Mouse (Mus musculus): ENCODE measurements around the gene Nrros. TPM values are rescaled to one million over a fixed set of nuclear protein-coding genes. Genes with fewer than 3 reads are reported as not detected.

The Nrros gene
- polyA plus RNA-seq, 1 experiment from 2014 or later, result 6.7 TPM

DNA sequence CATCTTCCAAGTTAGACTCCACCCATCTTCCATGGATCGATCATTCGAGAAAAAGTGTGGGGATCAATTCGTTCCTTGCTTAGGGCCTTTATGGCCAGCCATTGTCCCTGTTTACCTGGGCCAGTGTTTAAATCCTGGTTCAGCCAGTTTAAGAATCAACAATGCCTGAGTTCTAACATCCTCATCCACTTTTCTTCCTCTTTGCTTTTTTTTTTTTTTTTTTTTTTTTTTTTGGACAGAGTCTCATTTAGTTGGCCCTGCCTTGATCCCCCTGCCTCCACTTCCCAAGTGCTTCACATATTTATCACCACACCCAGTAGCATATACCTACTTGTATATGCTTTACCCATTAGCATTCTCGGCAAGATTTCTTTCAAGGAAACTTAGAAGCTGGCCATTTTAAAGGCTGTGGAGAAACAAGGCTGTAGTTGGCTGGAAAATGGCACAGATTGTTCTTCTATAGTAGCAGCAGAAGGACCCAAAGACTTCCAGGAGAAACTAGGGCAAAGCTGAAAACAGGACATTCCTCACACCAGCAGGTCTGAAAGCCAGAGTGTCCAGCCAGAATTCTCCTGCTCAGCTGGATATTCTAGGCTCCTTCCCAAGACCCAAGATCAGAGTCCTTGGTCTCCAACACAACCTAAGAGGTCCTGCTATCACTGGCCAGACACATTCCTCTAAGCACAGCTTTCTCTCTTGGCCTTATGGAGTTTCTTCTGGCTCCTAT is 2.6 kb upstream of the Nrros start:
- ATAC-seq (replicated peaks; ENCODE audit: low FRiP score) (no peak), DNase-seq (ENCODE audit: low spot score) (peak; percentile 4)
- peaks cover 6% of the 10 kb centered on the region for H3K4me1 ChIP-seq (replicated peaks; ENCODE audit: control insufficient read depth, insufficient read depth, low read length)
- H3K4me3 ChIP-seq (ENCODE audit: low read depth, low read length), result no peak overlapping the region
- no peaks in the 10 kb centered on the region for H3K9me3 ChIP-seq (ENCODE audit: control insufficient read depth, low read length)
- no peaks in the 10 kb centered on the region for H3K27me3 ChIP-seq (ENCODE audit: control insufficient read depth, insufficient read depth, low read length)
- H3K9ac ChIP-seq (ENCODE audit: low read length), result no peak overlapping the region
- H3K4me2 ChIP-seq (ENCODE audit: low read depth, low read length, severe bottlenecking), result no peak overlapping the region
- H3K36me3 ChIP-seq (ENCODE audit: control insufficient read depth, insufficient read depth, low read length), result no peaks in the 10 kb centered on the region
- H3K27ac ChIP-seq (ENCODE audit: low read depth, low read length), result no peak overlapping the region
- 94% methylated on average over 4 of the region's 4 CpGs for WGBS

DNA sequence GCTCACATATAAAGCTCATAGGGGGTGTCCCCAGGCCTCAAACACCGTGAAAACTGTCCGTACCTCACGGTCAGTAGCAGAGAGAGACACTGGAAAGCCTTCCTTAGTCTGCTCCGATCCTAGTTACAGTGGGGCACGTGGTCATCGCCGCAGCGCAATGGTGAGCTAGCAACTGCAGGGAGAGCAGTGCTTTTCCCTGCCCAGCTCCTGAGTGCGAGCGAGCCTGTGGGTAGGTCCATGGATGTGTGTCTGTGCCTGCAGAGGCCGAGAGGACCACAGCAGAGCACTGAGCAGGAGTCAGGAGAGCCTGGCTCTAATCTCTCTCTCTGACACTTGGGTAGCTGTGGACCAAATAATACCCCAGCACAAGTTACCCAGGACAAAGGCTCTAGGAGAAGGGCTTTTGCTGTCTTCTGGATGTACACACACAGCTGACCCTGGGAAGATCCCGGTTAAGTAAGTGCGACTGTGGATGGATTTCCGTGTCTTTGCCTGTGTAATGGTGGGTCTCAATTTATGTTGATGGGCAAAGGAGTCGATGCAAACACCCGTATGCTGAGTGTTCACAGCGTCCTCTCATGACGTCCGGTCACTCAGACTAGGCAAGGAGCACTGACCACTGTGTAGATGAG is 882 bp downstream of the Nrros start:
- Histone ChIP-seq H3K4me2 (ENCODE audit: low read depth, low read length, severe bottlenecking) (peak overlapping the region; percentile 73; the same call in 1 of the 2 replicates), H3K4me3 (ENCODE audit: low read depth, low read length) (no peak overlapping the region), H3K36me3 (ENCODE audit: control insufficient read depth, insufficient read depth, low read length) (no peaks in the 10 kb centered on the region), H3K9me3 (ENCODE audit: control insufficient read depth, low read length) (no peaks in the 10 kb centered on the region), H3K27me3 (ENCODE audit: control insufficient read depth, insufficient read depth, low read length) (no peaks in the 10 kb centered on the region), H3K27ac (ENCODE audit: low read depth, low read length) (no peak overlapping the region), H3K9ac (ENCODE audit: low read length) (no peak overlapping the region; the same call in 1 of the 2 replicates), H3K4me1 (replicated peaks; ENCODE audit: control insufficient read depth, insufficient read depth, low read length) (peaks cover 6% of the 10 kb centered on the region)
- no peak for ATAC-seq (replicated peaks; ENCODE audit: low FRiP score)
- DNase-seq (ENCODE audit: low spot score), result no peak
- 75% methylated on average over 19 of the region's 19 CpGs for WGBS

DNA sequence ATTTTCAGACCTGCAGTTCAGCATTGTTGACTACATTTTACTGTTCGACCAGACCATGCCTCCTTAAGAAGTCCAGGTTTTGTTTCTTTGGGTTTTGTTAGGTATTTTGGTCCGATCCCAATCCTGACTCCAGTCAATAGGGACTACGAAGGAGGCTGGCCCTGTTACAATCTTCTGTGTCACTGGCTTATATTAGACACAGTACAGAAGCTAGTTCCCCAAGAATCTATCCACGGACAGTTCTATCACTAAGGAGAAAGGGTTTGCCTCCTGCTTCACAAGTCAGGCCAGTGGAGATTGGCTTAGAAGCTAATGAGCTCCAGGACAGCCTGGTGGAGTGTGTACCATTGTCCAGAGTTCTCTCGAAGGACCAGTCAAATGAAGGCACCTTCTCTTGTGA is 1.5 kb downstream of the Nrros start:
- no peak for DNase-seq (ENCODE audit: low spot score)
- Histone ChIP-seq H3K4me2 (ENCODE audit: low read depth, low read length, severe bottlenecking) (no peak overlapping the region), H3K9me3 (ENCODE audit: control insufficient read depth, low read length) (no peaks in the 10 kb centered on the region), H3K27me3 (ENCODE audit: control insufficient read depth, insufficient read depth, low read length) (no peaks in the 10 kb centered on the region), H3K36me3 (ENCODE audit: control insufficient read depth, insufficient read depth, low read length) (no peaks in the 10 kb centered on the region), H3K27ac (ENCODE audit: low read depth, low read length) (no peak overlapping the region), H3K4me1 (replicated peaks; ENCODE audit: control insufficient read depth, insufficient read depth, low read length) (peaks cover 6% of the 10 kb centered on the region), H3K4me3 (ENCODE audit: low read depth, low read length) (no peak overlapping the region), H3K9ac (ENCODE audit: low read length) (no peak overlapping the region)
- 84% methylated on average over 5 of the region's 5 CpGs for WGBS
- no peak for ATAC-seq (replicated peaks; ENCODE audit: low FRiP score)

DNA sequence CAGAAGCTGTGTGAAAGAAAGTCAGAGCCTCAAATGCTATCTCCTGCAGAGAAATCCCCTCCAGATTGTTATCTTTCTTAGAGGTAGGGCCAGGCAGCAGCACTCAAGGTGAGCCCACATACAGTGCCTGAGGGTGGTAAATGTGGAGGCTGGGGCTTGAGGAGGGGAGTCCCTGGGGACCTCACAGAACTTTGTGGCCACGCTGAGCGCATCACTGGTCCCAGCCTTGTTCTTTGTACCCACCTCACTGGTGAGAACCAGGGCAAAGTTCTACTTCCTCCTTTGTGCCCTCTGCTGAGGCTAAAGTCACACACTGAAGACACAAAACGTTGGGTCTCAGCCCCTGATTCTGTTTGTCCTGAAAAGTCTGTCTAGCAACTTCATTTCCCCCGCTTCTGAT is 2.0 kb downstream of the Nrros start:
- Histone ChIP-seq H3K4me2 (ENCODE audit: low read depth, low read length, severe bottlenecking) (no peak overlapping the region), H3K9ac (ENCODE audit: low read length) (no peak overlapping the region), H3K4me3 (ENCODE audit: low read depth, low read length) (no peak overlapping the region), H3K9me3 (ENCODE audit: control insufficient read depth, low read length) (no peaks in the 10 kb centered on the region), H3K36me3 (ENCODE audit: control insufficient read depth, insufficient read depth, low read length) (no peaks in the 10 kb centered on the region), H3K4me1 (replicated peaks; ENCODE audit: control insufficient read depth, insufficient read depth, low read length) (peaks cover 6% of the 10 kb centered on the region), H3K27me3 (ENCODE audit: control insufficient read depth, insufficient read depth, low read length) (no peaks in the 10 kb centered on the region), H3K27ac (ENCODE audit: low read depth, low read length) (no peak overlapping the region)
- WGBS, result 86% methylated on average over 4 of the region's 4 CpGs
- DNase-seq (ENCODE audit: low spot score) (peak; percentile 29), ATAC-seq (replicated peaks; ENCODE audit: low FRiP score) (no peak)

DNA sequence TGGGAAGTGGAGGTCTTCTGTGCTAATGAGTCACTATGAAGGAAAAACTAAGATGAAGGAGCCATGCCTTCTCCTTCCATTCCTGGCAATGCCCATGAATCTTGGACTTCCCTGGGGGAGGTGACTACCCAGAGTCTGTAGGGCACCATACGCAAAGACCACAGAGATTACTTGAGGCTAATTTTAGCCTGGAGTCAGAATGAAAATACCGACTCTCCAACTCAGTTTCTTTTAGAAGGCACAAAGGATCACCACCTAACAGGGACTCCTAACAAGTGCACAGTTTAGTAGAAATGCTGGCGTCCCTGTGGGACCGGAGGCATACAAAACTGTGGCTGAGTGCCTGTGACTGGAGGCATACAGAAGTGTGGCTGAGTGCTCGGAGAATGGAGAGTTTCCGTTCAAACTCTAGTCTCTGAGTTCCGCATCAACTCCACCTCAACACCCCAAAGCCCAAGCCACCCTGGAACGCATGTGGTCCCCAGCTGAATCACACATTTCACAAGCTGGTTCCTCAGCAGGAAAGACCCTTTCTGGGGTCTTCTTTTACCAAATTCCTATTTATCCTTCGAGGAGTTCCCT is 4.6 kb downstream of the Nrros start:
- ATAC-seq (replicated peaks; ENCODE audit: low FRiP score) (no peak), DNase-seq (ENCODE audit: low spot score) (peak; percentile 21)
- no peak overlapping the region for H3K9ac ChIP-seq (ENCODE audit: low read length)
- H3K36me3 ChIP-seq (ENCODE audit: control insufficient read depth, insufficient read depth, low read length), result no peaks in the 10 kb centered on the region
- H3K27ac ChIP-seq (ENCODE audit: low read depth, low read length), result no peak overlapping the region
- H3K4me2 ChIP-seq (ENCODE audit: low read depth, low read length, severe bottlenecking), result no peak overlapping the region
- no peaks in the 10 kb centered on the region for H3K27me3 ChIP-seq (ENCODE audit: control insufficient read depth, insufficient read depth, low read length)
- H3K9me3 ChIP-seq (ENCODE audit: control insufficient read depth, low read length), result no peaks in the 10 kb centered on the region
- H3K4me3 ChIP-seq (ENCODE audit: low read depth, low read length), result no peak overlapping the region
- H3K4me1 ChIP-seq (replicated peaks; ENCODE audit: control insufficient read depth, insufficient read depth, low read length), result peaks cover 6% of the 10 kb centered on the region
- WGBS, result 91% methylated on average over 9 of the region's 9 CpGs

DNA sequence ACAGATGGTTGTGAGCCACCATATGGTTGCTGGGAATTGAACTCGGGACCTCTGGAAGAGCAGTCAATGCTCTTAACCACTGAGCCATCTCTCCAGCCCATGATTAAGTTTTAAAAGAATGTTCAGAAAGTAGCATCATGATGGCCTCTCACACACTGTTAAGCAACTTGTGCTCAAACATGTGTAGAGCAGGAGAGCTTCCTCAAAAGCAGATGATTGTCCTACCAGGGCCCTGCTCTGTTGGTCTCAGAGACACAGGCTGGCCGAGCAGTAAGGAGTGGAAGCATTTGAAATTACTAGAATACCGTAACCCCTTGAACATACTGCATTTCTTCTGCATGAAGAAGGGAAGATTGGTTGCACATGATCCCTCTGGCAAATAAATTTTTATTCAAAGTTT is 6.4 kb downstream of the Nrros start:
- WGBS, result 90% methylated on average over 3 of the region's 3 CpGs
- no peaks in the 10 kb centered on the region for H3K27me3 ChIP-seq (ENCODE audit: control insufficient read depth, insufficient read depth, low read length)
- no peak overlapping the region for H3K4me2 ChIP-seq (ENCODE audit: low read depth, low read length, severe bottlenecking)
- no peak overlapping the region for H3K9ac ChIP-seq (ENCODE audit: low read length)
- H3K36me3 ChIP-seq (ENCODE audit: control insufficient read depth, insufficient read depth, low read length), result no peaks in the 10 kb centered on the region
- DNase-seq (ENCODE audit: low spot score), result no peak
- H3K9me3 ChIP-seq (ENCODE audit: control insufficient read depth, low read length), result no peaks in the 10 kb centered on the region
- H3K4me3 ChIP-seq (ENCODE audit: low read depth, low read length), result no peak overlapping the region
- ATAC-seq (replicated peaks; ENCODE audit: low FRiP score), result no peak
- H3K27ac ChIP-seq (ENCODE audit: low read depth, low read length), result no peak overlapping the region
- no peaks in the 10 kb centered on the region for H3K4me1 ChIP-seq (replicated peaks; ENCODE audit: control insufficient read depth, insufficient read depth, low read length)

DNA sequence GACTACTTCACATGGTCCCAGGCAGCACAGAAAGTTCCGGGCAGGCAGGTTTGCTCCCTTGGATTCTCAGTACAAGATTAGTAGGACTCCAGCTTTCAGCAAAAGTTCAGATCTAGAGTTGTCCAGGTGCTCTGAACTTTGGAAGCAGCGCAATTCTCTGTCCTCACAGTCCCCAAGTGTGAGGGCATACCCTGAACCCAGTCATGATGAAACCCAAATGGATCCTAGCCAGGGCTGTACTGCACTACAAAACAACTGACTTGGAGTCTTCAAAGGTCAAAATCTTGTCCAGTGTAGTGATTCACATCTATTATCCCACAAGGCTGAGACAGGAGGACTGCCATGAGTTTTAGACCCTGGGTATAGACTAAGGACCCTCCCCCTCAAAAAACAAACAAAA is 8.0 kb downstream of the Nrros start:
- ATAC-seq (replicated peaks; ENCODE audit: low FRiP score), result no peak
- H3K4me2 ChIP-seq (ENCODE audit: low read depth, low read length, severe bottlenecking), result no peak overlapping the region
- no peak overlapping the region for H3K4me3 ChIP-seq (ENCODE audit: low read depth, low read length)
- H3K27ac ChIP-seq (ENCODE audit: low read depth, low read length), result no peak overlapping the region
- no peaks in the 10 kb centered on the region for H3K27me3 ChIP-seq (ENCODE audit: control insufficient read depth, insufficient read depth, low read length)
- H3K9me3 ChIP-seq (ENCODE audit: control insufficient read depth, low read length), result no peaks in the 10 kb centered on the region
- 85% methylated on average over 2 of the region's 2 CpGs for WGBS
- DNase-seq (ENCODE audit: low spot score), result no peak
- H3K36me3 ChIP-seq (ENCODE audit: control insufficient read depth, insufficient read depth, low read length), result no peaks in the 10 kb centered on the region
- H3K9ac ChIP-seq (ENCODE audit: low read length), result no peak overlapping the region
- no peaks in the 10 kb centered on the region for H3K4me1 ChIP-seq (replicated peaks; ENCODE audit: control insufficient read depth, insufficient read depth, low read length)

DNA sequence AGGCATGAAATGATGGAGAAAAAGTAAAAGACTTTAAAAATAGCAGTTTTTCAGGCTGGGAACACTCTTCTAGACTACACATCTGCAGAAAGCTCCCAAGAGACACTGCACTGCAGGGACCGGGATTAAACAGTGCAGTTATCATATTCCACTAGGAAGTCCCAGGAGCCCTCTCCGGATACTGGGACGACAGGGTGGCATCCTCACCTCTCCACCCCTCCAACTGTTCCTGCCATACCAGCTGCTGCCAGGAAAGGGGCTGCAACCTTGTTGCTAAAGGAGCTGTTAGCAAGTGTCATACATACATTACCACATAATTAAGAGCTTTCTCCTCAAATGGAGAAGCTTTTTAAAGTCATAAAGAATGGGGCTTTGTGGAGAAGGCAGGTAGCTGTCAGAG is 8.7 kb downstream of the Nrros start:
- Histone ChIP-seq H3K4me3 (ENCODE audit: low read depth, low read length) (no peak overlapping the region), H3K4me1 (replicated peaks; ENCODE audit: control insufficient read depth, insufficient read depth, low read length) (no peaks in the 10 kb centered on the region), H3K9me3 (ENCODE audit: control insufficient read depth, low read length) (no peaks in the 10 kb centered on the region), H3K9ac (ENCODE audit: low read length) (no peak overlapping the region), H3K27me3 (ENCODE audit: control insufficient read depth, insufficient read depth, low read length) (no peaks in the 10 kb centered on the region), H3K4me2 (ENCODE audit: low read depth, low read length, severe bottlenecking) (no peak overlapping the region), H3K27ac (ENCODE audit: low read depth, low read length) (no peak overlapping the region), H3K36me3 (ENCODE audit: control insufficient read depth, insufficient read depth, low read length) (no peaks in the 10 kb centered on the region)
- DNase-seq (ENCODE audit: low spot score), result peak; percentile 32
- ATAC-seq (replicated peaks; ENCODE audit: low FRiP score), result no peak
- 73% methylated on average over 3 of the region's 3 CpGs for WGBS

Measured in forebrain, embryonic 11.5 days (tissue).